Mouse (Mus musculus) kidney, adult 8-10 months (tissue): Measurements from ENCODE around the gene Arid3b.

Experiments used
- DNase-seq, 2 experiments: peaks; one replicate each; pipeline ENCODE4 v3.0.0; 2022

The Arid3b gene

DNA sequence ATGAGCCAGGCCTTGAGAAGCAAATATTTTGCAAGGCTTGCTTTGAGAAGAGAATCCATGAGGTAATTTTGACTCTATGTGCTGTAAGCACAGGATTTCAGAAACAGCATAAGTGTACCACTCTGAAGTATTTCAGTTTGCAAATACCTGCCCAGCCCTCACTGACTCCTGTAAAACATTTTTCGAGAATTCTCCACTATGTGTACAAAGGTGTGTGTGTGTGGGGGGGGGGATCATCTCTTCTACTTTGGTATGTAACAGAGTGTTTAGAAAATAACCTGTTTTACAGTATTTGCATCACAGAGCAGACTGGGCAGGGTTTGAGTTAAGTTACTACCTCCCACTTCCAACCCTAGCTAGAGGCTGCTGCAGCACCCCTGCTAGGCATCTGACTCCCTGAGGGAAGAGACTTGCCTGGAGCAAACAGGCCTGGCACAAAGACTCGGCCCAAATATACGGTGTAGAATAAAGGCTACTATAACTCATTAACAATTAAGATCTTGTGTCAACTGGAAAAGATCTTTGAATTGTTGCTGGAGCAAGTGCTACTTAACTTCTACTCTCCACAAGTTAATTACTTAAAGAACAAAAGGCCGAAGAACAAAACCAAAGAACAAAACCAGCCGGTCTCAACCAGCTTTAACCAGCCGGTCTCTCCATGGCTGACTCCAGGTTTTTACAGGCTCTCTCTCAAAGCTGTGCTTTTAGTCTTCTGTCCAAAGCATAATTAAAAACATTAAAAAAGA is 6.6 kb downstream of the Arid3b start:
- no peak for DNase-seq

DNA sequence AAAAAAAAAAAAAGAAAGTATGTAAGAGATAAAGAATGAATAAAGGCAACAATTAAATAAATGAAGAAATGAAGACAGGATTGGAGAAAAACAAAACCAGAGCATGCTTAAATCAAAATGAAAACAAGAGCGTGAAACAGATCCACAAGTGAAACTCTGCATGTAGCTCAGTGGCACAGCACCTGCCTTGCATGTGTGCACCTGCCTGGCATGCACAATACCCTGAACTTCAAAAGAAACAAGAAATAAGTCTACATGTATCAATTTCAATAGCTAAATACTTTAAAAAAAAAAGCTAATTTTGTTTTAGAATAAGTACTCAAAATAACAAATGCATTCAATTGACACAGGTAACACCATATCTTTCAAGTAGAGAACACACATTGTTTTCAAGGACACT is 13.2 kb downstream of the Arid3b start:
- no peak for DNase-seq

DNA sequence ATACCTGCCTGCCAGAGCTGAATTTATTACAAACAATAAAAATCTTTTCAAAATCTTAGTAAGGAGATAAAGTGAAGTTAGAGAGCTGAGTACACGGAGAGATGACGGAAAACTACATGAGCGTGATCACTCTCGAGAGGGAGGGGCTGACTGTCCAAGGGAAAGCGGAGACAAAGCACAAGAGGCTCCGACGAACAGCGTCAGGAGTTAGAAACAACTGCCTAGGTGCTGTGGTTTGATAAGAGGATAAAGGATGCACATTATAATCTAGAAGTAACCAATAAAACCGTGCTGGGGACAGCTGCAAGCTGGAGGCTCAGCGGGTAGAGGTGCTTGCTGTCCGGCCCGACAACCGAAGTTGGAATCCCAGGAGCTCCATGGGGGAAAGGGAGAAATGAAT is 13.8 kb downstream of the Arid3b start:
- DNase-seq, result no peak

DNA sequence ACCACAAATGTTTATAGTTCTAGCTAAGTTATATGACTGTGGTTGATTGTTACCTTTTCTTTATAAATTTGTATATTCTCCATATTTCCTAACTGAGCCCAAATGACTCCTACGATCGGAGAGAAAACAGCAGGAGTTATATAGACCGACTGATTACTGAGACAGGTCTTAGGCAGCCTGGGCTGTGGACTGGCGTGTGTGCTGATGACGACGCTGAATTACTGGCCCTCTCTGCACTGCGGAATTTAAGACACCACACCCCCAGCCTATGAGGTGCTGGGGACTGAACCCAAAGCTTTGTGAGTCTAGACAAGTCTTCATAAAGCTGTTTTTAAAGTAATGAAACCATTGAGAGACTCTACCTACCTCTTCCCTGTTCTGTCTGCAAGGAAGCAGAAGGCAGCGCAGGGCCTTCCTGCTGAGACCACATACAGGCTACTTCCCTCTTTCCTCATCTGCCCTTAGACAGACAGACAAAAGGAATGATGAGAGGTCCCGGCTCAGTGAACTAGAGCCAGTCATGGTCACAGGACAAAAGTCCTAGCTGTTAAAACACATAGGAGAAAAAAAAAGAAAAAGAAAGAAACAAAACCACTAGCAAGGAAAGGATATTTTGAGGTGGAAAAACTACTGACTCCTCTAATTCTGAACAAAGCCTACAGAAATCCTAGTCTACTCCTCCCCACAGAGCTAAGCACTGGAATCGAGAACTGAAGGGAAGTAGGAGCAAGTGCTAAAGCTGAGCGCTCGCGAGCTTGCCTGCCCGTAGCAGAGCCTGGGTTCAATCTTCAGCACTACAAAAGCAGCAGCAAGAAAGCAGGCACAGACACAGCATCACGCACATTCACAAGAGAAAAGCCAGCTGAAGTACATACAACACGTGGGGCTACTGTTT is 16.2 kb downstream of the Arid3b start:
- DNase-seq, result no peak

DNA sequence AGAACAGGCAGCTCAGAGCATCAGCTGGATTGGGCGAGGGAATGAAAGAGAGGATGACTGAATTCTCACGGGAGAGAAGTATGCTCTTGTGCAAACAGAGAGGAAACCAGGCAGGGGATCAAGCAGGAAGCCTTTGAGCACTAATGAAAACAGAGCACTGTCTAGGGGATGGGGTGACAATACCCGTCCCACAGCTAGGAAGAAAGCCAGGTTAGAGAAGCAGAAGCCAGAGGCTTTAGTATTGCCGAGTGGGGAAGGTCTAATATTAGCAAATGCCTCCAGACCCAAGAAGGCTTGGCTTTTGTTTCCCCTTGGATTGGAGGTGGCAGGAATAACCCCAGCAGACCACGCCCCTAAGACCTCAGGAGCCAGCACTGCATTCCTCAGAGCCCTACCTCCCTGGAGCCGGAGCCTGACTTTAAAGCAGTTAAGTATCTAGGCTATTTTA is 19.3 kb downstream of the Arid3b start:
- DNase-seq, result peak; percentile 26 to 62

DNA sequence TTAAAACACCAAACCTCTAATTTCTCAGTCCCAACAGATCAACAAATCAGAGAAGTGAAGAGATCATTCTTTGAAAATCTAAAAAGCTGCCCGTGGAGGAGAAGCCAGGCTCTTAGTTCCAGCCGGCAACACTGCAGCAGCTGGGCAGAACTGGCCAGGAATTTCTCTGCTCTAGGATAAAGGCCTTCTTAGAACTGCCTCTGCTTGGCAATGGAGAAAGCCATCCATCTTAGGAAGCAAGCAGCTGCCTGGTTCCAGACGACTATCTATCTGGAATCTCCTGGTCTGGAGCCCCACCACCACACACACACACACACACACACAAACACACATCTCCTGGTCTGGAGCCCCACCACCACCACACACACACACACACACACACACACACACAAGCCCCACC is 21.7 kb downstream of the Arid3b start:
- DNase-seq, result no peak

DNA sequence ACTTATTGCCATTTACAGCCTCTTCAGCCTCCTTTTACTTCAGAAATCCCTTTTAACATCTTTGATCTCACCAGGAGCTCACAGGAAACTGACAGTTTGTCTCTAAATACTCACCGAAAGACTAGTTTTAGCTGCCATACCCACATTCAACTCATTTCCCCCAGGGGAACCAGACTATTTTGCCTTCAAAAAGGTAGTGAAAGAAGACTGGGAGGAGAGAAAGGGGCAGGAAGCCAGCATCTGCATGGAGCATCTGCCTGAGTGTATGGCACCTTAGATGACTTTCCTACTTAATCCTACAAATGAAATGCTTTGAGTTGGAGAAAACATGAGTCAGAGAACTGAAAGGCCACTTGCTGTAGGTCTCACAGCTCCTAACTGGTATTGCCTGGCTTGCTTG is 22.6 kb downstream of the Arid3b start:
- no peak for DNase-seq

DNA sequence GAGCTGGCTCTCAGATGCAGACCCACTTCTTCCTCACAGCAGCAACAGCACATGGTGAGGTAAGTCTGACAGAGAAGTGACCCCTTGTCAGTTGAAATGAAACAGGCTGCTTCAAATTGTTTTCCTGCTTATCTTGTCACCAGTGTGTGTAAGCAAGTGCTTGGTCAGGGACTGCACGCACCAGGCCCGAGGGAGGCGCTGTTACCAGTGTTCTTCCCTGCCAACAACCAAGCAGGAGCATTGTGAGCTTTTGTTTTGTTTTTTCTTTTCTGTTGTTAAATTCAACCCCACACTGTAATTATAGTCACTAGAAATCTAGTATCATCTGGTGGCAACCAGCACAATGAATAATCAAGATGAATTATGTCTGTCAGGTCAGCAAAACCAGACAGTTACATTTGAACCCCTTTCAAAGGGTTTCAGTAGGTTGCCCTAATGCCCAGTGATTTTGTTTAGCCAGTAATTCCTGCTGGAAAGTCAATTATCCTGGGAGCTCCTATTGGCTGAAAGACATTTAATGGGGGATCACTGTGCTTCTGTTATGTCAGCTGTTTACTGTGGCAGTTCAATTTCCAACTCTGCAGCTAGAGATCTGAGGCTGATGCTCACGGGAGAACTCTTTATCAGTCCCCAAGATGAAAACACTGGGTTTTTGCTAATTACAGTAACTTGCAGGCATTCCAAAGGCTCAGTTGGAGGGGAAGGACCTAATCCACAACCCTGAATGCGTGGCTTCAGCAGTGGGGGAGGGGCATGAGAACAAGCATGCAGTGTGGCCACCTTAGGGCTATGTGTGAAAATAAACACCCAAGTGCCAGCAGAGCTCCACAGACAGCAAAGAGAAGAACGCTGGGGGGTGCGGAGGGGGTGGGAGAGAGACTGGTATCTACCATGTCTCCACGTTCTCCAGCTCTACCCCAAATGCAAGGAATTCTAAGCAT is 24.5 kb downstream of the Arid3b start:
- DNase-seq, result no peak

DNA sequence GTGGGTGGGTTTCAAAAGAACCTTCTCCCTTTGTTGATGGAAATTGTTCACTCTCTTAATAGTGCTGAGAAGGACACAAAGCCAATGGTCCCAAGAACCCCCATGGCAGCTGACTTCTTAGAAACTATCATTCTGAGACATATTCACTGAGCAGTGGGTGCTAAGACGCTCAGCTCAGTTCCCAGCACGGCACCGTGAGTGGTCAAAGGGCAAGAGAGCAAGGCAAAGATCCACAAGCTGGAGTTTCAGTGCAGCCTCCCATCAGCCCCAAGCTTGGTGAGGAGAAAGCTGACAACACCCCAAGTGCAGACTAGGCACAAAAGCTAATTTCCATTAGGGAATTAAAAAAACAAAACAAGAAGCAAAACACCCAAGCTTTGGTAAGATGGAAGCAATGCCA is 25.9 kb downstream of the Arid3b start:
- peak; percentile 33 to 34 for DNase-seq

DNA sequence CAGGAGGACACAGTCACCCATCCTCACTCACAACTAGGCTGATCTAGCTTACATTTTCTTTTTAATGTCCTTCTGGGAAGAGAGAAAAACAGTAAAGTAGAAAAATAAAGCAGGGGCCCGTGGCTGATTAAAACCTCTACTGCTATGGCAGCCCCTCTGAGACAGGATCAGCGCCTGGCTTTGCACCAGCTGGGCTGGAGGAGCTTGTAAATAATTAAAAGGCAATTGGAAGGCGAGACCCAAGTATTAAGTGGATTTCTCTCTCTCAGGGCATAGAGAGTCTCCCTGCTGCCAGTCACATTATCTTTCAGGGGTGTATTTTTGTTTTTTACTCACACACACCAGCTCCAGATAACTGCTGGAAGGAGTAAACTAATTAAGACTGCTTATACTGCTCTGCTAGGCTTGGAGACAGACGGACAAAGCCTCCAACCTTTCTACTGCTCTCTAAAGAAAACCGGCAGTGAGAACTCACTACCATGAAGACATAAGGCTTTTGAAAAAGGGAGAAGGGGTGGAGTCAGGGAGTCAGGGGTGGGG is 27.8 kb downstream of the Arid3b start:
- peak; percentile 43 to 52 for DNase-seq

DNA sequence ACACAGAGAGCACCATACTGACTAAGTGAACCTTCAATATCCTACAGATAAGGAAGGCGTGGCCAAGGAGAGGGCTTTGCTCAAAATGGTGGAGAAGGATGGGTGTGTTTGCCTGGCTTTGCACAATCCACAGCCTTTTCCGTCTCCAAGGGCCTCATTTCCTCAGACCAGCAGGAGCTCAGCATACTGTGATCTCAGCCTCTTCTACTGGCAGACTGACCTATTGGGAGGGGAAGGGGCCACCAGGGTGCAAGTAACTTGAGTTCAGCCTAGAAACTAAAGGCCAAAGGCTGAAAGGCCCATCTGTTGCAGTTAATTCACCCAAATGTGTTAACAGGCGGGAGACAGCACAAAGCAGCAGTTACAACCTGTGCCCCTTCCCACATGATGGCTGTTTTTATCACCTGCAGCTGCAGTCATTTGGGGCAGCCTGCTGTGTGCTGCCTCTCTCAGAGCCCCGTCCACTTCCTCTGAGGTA is 29.4 kb downstream of the Arid3b start:
- no peak for DNase-seq

DNA sequence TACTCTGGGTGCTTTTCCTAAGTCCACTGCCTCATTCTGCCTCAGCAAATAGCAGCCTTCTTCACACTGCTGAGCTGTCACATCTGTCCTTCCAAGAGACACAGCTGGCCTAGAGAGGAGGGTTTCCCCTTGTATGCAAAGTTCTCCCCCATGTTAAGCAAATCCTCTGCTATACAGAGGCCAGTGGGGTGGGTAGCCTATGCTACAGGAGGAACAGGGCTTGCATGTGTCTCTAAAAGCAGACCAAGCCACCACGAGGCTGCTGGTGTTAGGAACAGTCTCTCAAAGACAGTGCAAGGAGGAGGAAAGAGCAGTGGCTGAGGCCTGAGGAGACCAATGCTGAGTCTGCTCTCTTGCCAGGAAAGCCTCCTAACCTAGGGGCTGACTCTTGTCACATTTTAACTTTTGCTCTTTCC is 30.5 kb downstream of the Arid3b start:
- peak; percentile 33 to 49 for DNase-seq

DNA sequence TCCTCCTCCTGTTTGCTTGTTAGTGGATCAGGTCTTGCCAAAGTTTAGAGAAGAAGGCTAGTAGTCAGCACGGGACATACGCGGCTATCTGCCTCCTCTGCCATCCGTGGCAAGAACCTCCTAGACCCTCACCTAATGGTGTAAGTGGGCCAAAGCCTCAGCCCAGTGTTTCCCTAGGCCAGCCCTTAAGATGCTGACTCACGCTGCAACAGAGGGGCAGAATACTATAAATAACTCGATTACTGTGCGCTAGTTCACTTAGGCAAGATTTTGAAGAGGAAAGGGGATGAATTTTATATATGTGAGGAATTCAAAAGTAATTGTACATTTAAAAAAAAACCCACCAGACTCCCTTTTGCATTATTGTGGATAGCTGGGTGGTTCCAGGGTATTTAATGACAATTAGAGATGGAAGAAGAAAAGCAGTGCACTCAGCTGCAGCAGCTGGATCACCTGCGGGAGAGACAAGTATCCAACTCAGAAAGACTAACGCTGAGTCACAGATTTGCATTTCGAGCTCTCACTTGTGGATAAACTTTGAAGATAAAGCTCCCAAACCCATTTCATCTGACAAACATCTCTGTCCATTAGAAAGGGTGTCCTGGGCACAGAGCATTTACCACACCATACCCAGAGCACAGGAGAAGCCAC is 31.4 kb downstream of the Arid3b start:
- no peak for DNase-seq

DNA sequence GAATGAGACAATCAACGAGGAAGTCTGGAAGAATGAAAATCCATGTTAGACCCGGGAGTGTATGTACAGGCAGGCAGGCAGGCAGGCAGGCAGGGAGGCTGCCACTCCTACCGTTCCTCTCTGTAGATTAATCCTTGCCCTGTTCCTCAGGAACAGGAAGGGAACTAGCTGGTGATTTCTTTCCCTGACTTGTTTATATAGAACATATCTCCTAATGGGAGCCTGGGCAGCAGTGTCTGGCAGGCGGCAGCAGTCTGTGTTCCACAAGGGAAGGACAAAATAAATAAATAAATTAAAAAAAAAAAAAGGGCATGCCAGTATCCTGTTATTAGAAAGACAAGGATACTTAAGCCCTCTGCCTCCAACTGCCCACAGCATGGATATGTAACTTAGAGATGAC is 32.8 kb downstream of the Arid3b start:
- no peak for DNase-seq

DNA sequence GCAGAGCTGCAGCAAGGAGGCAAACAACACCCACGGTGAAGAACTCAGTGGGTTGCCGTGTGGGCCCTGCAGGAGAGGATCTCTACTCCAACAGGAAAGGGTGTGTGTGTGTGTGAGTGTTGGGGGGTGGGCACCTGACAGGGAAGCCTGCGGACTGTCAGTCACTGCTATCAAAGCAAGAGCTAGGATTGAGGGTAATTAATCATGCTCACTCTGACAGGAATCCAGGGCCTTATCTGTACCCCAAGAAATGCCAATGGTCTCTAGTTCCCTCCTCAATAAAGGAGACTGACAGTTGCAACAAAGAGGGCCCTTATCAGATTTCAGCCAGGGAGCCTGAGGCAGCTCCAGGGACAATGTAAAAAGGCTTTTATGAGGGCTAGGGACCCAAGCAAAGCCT is 33.5 kb downstream of the Arid3b start:
- no peak for DNase-seq

DNA sequence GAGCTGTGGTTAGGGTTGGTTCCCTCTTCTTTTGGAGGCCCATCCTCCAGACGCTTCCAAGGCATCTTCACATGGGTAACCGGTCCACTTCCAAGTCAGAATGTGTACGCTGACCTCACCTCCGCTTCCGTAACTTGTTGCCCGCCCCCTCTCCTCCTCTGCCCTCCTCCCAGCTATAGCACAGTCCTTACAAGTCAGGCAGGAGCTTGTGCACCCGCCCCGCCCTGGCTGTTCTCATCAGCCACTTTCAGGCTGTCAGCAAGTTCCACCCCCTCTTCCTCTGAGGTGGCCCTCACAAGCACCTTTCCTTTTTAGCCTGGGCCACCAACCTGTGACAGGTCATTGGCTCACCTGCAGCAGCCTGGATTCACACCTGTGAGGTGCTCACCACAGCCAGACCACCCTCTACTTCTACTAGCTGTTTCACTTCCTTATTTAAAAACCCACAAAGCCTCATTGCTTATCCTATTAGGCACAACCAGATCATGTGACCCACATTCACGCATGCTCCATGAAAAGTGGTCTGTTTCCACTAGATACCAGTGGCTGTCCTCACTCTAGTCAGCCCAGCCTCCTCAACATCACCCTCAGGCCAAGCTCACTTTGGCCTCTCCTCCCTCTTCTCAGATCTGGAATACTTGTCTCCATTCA is 36.1 kb downstream of the Arid3b start:
- DNase-seq, result no peak

DNA sequence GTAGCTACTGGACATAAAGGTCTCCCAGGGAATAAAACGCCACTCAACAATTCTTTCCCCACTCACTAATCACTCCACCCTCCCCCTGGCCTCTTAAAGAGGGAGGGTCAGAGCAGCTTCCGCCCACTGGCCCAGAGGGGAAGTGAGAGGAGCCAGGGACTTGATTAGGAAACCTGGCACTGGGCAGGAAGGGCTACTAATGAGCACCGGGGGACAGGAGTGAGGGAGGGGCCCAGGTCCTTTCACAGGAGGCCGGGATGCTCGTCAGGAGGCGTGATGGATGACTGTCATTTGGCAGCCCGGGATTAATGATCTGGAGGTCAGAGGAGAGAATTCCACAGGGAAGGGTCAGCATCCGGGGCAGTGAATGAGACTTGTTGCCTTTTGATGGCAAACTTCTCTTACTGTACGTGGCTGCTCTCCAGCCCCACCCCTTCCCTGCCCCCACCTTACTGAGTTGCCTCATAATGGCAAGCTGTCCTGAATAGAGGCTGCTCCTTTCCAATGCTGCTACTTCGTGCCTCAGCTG is 37.8 kb downstream of the Arid3b start:
- no peak for DNase-seq

DNA sequence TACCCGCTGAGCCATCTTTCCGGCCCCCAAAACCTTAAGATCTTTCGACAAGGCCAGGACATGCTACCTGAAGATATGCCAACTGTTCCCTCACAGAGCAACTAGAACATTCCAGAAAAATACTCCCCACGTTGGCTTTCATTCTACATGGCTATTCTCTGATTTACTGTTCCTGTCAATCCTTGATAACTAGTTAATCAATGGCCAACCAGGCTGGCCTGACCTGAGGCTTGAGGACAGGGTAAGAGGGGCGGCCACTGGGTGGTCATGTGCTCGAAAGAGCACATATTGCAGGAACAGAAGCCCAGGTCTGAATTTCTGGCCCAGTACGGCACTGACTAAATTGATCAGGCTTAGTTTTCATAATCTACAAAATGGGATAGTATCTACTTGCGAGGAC is 39.1 kb downstream of the Arid3b start:
- DNase-seq, result peak in 1 of 2 experiments; percentile 51

DNA sequence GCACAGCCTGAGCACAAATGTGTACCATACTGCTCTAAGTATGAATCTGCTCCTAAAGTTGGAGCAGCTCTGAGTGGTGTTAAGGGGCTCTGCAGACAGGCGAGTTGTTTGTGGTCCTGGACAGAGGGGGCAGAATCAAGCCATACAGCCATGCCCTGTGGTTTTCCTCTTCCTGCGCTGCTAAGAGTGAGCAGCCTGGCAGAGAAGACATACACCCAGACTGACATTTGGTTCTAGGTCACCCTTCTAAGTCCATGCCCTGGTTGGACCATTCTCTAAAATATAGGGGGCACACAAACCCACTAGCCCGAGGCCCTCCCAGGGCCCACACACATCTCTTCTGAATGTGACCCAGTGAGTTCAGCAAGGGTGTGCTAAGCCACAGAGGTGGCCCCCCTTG is 46.9 kb downstream of the Arid3b start:
- DNase-seq, result no peak

DNA sequence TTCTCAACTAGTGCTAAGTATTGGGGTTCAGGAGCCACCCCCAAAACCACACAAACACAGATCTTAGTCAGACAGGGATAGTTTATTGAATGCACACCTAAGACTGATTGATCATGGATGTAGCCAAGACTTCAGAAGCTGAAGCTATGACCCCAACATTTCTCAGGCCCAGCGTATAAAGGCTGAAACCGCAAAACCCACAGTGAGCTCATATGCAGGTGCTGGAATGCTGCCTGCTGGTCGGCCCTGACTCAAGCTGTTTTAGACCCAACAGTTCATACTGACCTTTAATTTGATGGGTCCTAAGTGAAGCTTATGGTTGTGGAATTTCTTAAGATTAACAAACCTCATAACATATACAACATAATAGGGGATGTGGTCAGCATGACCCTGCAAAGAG is 53.9 kb downstream of the Arid3b start:
- DNase-seq, result no peak

DNA sequence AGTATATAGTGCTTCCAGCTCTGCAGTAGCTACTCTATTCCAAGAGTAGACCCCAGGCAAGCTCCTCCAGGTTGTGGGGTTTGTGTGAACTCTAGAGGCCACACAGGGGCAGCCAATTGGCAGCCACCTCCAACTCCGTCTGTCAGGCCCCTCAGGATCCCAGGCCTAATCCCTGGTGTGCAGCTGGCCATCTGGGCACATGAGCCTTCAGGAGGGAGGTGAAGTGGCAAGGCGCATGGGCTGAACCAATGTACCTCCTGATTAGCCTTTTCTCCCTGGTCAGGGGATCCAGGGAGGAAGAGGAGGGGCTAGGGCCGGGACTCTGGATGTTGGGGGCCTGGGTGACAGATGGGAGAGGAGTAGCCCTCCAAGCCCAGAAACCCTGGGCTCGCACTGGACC is 60.9 kb downstream of the Arid3b start:
- no peak for DNase-seq
